Mouse (Mus musculus) lung, postnatal 0 days (tissue): ENCODE results near the gene Ralgapa2.

Source experiments
- CTCF ChIP-seq: IDR thresholded peaks from 2 replicates; pipeline ENCODE4 v1.5.1; 2016; ENCODE audit warnings: antibody characterized with exemption, mild to moderate bottlenecking
- EP300 ChIP-seq: IDR thresholded peaks from 2 replicates; pipeline ENCODE4 v1.6.1; 2016; ENCODE audit warnings: antibody characterized with exemption, mild to moderate bottlenecking, control low read depth

DNA sequence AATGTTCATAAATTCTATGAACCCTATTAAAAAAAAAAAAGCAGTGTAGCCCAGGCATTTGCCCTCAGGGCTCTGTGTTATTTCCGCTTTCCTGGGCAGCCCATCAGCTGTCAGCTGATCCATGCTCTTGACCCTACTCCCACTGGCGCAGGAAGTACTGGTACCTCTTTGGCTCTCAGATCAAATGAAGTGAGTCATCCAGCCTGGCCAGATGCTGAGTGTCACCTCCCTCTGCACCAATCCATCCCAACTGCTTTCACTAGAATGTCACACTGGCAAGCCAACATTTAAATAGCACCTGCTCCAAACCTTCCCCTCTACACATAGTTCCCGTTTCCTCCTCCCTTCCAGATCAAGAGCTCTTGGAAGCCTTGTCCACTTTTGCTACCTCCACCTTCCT lies 84.8 kb downstream of the Ralgapa2 start:
- TF ChIP-seq EP300 (no peak), CTCF (no peak)
